8 mouse cellular contexts compared by ENCODE assay signal in genomic region chr17:86753931-86754805, GRCm38 (mm10). TPM values are rescaled to one million over a fixed set of nuclear protein-coding genes. Genes with fewer than 3 reads are reported as not detected.
DNase-seq lines count a peak whose midpoint lies in the region; ATAC-seq and TF ChIP-seq lines count a peak whose summit lies in the region.

No protein-coding gene starts in this region.

- 4% methylated on average over 55 of the region's 55 CpGs for WGBS in forebrain, postnatal 0 days
- under 1% methylated on average over 55 of the region's 55 CpGs for WGBS in hindbrain, embryonic 12.5 days
- 1% methylated on average over 55 of the region's 55 CpGs for WGBS in limb, embryonic 15.5 days
- under 1% methylated on average over 55 of the region's 55 CpGs for WGBS in midbrain, embryonic 14.5 days
- under 1% methylated on average over 55 of the region's 55 CpGs for WGBS in stomach, embryonic 16.5 days

- ATAC-seq in forebrain, postnatal 0 days, result 0 out of 2 replicates have a peak, but pooled peaks have one; percentile 8
- ATAC-seq in hindbrain, embryonic 12.5 days (ENCODE audit: low FRiP score), result peak; percentile 24; the same call in 1 of the 2 replicates
- ATAC-seq in limb, embryonic 15.5 days (ENCODE audit: insufficient number of reproducible peaks, low FRiP score, low TSS enrichment, low read depth), result no peak
- ATAC-seq in midbrain, embryonic 14.5 days (ENCODE audit: low FRiP score, low TSS enrichment), result no peak
- ATAC-seq in stomach, embryonic 16.5 days (ENCODE audit: insufficient read depth, low FRiP score), result peak; percentile 79

- H3K9ac ChIP-seq in forebrain, postnatal 0 days, result peak overlapping the region; percentile 41
- H3K9ac ChIP-seq in hindbrain, embryonic 12.5 days, result peak overlapping the region; percentile 35
- peak overlapping the region; percentile 23; the same call in 1 of the 2 replicates for H3K9ac ChIP-seq in limb, embryonic 15.5 days
- H3K9ac ChIP-seq in midbrain, embryonic 14.5 days (replicated peaks; ENCODE audit: low read length), result no peak overlapping the region; the same call in 1 of the 2 replicates
- H3K9ac ChIP-seq in stomach, embryonic 16.5 days (ENCODE audit: low read length), result peak overlapping the region; percentile 73

- TF ChIP-seq CTCF in forebrain, postnatal 0 days (IDR thresholded peaks at IDR 0.05; ENCODE audit: low read depth), result no peak

- peak overlapping the region; percentile 44 for H3K4me3 ChIP-seq in forebrain, postnatal 0 days (ENCODE audit: low read depth, low read length)
- peak overlapping the region; percentile 51 for H3K4me3 ChIP-seq in hindbrain, embryonic 12.5 days
- peak overlapping the region; percentile 52 for H3K4me3 ChIP-seq in limb, embryonic 15.5 days
- H3K4me3 ChIP-seq in midbrain, embryonic 14.5 days (replicated peaks; ENCODE audit: low read depth, low read length), result peak overlapping the region; percentile 45
- peak overlapping the region; percentile 51 for H3K4me3 ChIP-seq in stomach, embryonic 16.5 days (replicated peaks; ENCODE audit: low read length)

- peak overlapping the region; percentile 92 for H3K4me2 ChIP-seq in forebrain, postnatal 0 days (ENCODE audit: low read depth)
- H3K4me2 ChIP-seq in hindbrain, embryonic 12.5 days (replicated peaks), result peak overlapping the region; percentile 92
- peak overlapping the region; percentile 95 for H3K4me2 ChIP-seq in limb, embryonic 15.5 days
- peak overlapping the region; percentile 79 for H3K4me2 ChIP-seq in midbrain, embryonic 14.5 days (ENCODE audit: low read length)
- peak overlapping the region; percentile 90 for H3K4me2 ChIP-seq in stomach, embryonic 16.5 days (ENCODE audit: low read depth, low read length)

- DNase-seq in B cell, adult 2 months, result peak; percentile 50 to 60
- peak; percentile 94 for DNase-seq in ZHBTc4 (ENCODE audit: low read depth, low spot score)
- peak; percentile 8 for DNase-seq in forebrain, postnatal 0 days
- DNase-seq in midbrain, embryonic 14.5 days, result peak; percentile 35
- no peak for DNase-seq in right cerebral cortex, postnatal 25 days

- no peaks in the 10 kb centered on the region for H3K36me3 ChIP-seq in forebrain, postnatal 0 days (ENCODE audit: insufficient read depth)
- no peaks in the 10 kb centered on the region for H3K36me3 ChIP-seq in hindbrain, embryonic 12.5 days
- H3K36me3 ChIP-seq in limb, embryonic 15.5 days, result no peaks in the 10 kb centered on the region
- no peaks in the 10 kb centered on the region for H3K36me3 ChIP-seq in midbrain, embryonic 14.5 days (ENCODE audit: control insufficient read depth, insufficient read depth, low read length)
- no peaks in the 10 kb centered on the region for H3K36me3 ChIP-seq in stomach, embryonic 16.5 days (ENCODE audit: control insufficient read depth, insufficient read depth, low read length)

- peaks cover 43% of the 10 kb centered on the region for H3K27me3 ChIP-seq in forebrain, postnatal 0 days (ENCODE audit: insufficient read depth, low read length)
- peaks cover 82% of the 10 kb centered on the region for H3K27me3 ChIP-seq in hindbrain, embryonic 12.5 days
- peaks cover 57% of the 10 kb centered on the region for H3K27me3 ChIP-seq in limb, embryonic 15.5 days
- H3K27me3 ChIP-seq in midbrain, embryonic 14.5 days (ENCODE audit: control insufficient read depth, insufficient read depth, low read length), result peaks cover 58% of the 10 kb centered on the region
- peaks cover 33% of the 10 kb centered on the region for H3K27me3 ChIP-seq in stomach, embryonic 16.5 days (ENCODE audit: control insufficient read depth, insufficient read depth, low read length)

- no peak overlapping the region for H3K27ac ChIP-seq in forebrain, postnatal 0 days (ENCODE audit: low read depth, low read length)
- no peak overlapping the region for H3K27ac ChIP-seq in hindbrain, embryonic 12.5 days
- no peak overlapping the region for H3K27ac ChIP-seq in limb, embryonic 15.5 days
- no peak overlapping the region for H3K27ac ChIP-seq in midbrain, embryonic 14.5 days (replicated peaks; ENCODE audit: low read depth, low read length)
- peak overlapping the region; percentile 66; the same call in 1 of the 2 replicates for H3K27ac ChIP-seq in stomach, embryonic 16.5 days (ENCODE audit: low read length)

- peaks cover 9% of the 10 kb centered on the region for H3K4me1 ChIP-seq in forebrain, postnatal 0 days (ENCODE audit: insufficient read depth)
- H3K4me1 ChIP-seq in hindbrain, embryonic 12.5 days, result peaks cover 27% of the 10 kb centered on the region
- peaks cover 23% of the 10 kb centered on the region for H3K4me1 ChIP-seq in limb, embryonic 15.5 days
- H3K4me1 ChIP-seq in midbrain, embryonic 14.5 days (ENCODE audit: control insufficient read depth, insufficient read depth, low read length), result peaks cover 24% of the 10 kb centered on the region
- peaks cover 8% of the 10 kb centered on the region; the same call in 1 of the 2 replicates for H3K4me1 ChIP-seq in stomach, embryonic 16.5 days (ENCODE audit: control insufficient read depth, insufficient read depth, low read length)

- no peaks in the 10 kb centered on the region for H3K9me3 ChIP-seq in forebrain, postnatal 0 days (ENCODE audit: low read length)
- no peaks in the 10 kb centered on the region for H3K9me3 ChIP-seq in hindbrain, embryonic 12.5 days (replicated peaks)
- H3K9me3 ChIP-seq in limb, embryonic 15.5 days, result no peaks in the 10 kb centered on the region
- H3K9me3 ChIP-seq in midbrain, embryonic 14.5 days (ENCODE audit: control insufficient read depth, low read length), result no peaks in the 10 kb centered on the region
- H3K9me3 ChIP-seq in stomach, embryonic 16.5 days (replicated peaks; ENCODE audit: control insufficient read depth, low read length), result no peaks in the 10 kb centered on the region

RNA-seq across cellular contexts. Expression of gene Epas1, which starts 0.7 kb away (rescaled TPM):
- total RNA-seq in forebrain, postnatal 0 days (2014; rRNA removed), result 8.7 and 14.3 TPM in 2 replicates
- polyA plus RNA-seq in forebrain, postnatal 0 days (2015; fragmentation: Nextera tagmentation; extraction: Ambion mirVana), result 4.7 and 6.3 TPM in 2 replicates
- 4.0 and 4.4 TPM in 2 replicates for polyA plus RNA-seq in hindbrain, embryonic 12.5 days (2016; fragmentation: Nextera tagmentation; extraction: Ambion mirVana)
- polyA plus RNA-seq in limb, embryonic 15.5 days (2015; fragmentation: Nextera tagmentation; extraction: Ambion mirVana), result 5.6 and 5.9 TPM in 2 replicates
- polyA plus RNA-seq in midbrain, embryonic 14.5 days (2014; fragmentation: Nextera tagmentation; extraction: Ambion mirVana), result 4.8 and 9.8 TPM in 2 replicates
- polyA plus RNA-seq in stomach, embryonic 16.5 days (2015; fragmentation: Nextera tagmentation; extraction: Ambion mirVana), result 5.3 and 5.8 TPM in 2 replicates

Comparison
In these comparisons a context has a peak if more than half of its experiments do, and no peak if none do; other contexts are left out.
1. ATAC-seq: peak in forebrain, postnatal 0 days (single experiment), hindbrain, embryonic 12.5 days (single experiment) and stomach, embryonic 16.5 days (single experiment); none in limb, embryonic 15.5 days (single experiment) and midbrain, embryonic 14.5 days (single experiment).
2. Peak in every context shown above with its lines, with median percentiles within 50 percentile points of each other: H3K4me2 ChIP-seq and H3K4me3 ChIP-seq.